Mouse (Mus musculus) liver, postnatal 0 days (tissue): ENCODE results near the gene Cd22.

ENCODE experiments used
- CTCF ChIP-seq: sonication (generic); IDR thresholded peaks from 2 replicates; pipeline ENCODE4 v1.5.1; 2016; ENCODE audit warnings: antibody characterized with exemption, low read depth
- EP300 ChIP-seq: IDR thresholded peaks from 2 replicates; pipeline ENCODE4 v1.6.1; 2016; ENCODE audit warnings: antibody characterized with exemption, low read depth, mild to moderate bottlenecking

- TF ChIP-seq EP300 (no peak), CTCF (no peak)
Observed at GRCm38 (mm10) chr7:30844676-30845297, 35.4 kb downstream of the Cd22 start.
